Mouse (Mus musculus) brain, adult 2 months (tissue): ENCODE data around the gene Evi5.

ENCODE experiments used
- DNase-seq: peaks from one replicate; pipeline ENCODE4 v3.0.0; 2011; ENCODE audit warnings: low read depth, low spot score

The Evi5 gene

DNA sequence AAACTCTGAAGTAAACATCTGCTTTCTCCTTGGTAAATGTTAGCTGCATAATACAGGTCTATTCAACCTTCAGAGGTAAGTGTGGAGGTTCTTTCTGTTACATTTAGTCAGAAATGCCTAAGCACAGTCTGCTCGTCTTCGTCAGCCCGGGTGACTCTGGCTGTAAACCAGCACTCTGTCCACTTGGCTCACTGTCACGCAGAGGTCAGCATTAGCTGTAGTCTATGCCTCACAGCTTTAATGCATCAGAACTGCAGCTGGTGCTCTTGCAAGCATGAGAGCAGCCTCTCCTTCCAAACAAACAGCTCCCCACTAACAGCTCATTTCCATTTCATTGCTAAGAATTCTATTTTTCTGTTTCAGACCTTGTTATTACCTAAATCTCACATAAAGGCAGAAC lies 67.4 kb downstream of the Evi5 start:
- peak; percentile 29 for DNase-seq

DNA sequence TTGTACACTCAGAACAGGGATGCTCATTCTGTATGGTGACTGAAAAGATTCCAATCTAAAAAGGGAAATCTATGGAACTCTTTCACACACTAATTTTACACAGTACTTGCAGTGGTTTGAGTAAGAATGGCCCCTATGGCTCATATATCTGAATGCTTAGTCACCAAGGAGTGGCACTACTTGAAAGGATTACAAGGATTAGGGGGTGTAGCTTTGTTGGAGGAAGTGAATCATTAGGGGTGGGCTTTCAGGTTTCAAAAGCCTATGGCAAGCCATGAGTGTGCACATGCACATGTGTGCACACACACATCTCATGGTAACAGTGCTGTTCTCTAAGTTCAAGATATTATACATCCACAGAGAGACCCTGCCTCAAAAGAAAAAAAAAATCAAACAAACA lies 72.3 kb downstream of the Evi5 start:
- peak; percentile 6 for DNase-seq

DNA sequence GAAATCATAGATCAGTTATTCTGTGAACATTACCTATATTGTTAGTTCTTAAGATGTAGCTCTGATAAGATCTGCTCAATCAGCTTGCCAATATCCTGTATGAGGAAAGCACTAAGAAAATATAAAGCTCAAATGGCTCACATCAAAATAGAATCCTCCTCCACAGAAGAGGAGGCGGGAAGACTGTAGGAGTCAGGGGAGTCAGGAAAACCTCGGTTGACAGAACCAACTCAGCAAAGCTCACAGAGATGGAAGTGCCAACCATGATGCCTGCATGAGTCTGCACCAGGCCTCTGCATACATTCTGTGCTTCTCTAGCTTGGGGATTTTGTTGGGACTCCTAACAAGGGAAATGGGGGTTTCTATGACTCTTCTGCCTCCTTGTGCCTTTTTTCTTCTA lies 73.7 kb downstream of the Evi5 start:
- peak; percentile 45 for DNase-seq

DNA sequence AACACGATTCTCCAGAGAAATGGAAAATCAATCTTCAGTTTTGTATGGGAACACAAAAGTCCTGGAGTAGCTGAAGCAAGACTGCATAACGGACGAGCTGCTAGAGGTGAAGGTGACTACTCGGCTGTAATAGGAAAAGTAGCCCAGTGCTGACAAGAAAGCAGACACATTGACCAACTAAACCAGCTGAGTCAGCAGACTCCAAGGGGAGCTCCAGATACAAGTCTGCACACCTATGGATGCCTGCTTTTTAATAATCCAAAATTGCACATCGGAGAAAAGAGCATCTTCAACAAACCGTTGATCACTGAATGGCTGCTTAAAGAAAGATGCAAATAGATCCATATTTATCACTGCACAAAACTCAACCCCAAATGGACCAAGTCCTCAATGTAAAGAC lies 76.6 kb downstream of the Evi5 start:
- no peak for DNase-seq

DNA sequence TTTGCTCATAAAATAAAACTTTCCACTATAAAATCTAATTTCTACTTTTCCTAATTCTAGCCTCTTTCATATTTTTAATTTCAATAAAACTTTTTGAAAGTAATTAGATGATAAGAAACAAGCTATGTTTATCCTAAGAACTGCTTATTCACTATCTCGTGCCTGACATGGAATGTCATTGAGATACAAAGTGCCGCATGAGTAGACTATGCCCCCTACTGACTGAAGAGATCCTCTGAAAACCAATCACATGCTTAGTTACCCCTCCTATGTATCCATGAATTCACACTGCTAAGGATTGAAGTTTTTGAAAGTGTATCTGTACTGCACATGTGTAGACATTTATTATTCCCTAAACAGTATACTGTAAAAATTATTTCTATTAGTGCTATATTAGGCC lies 81.0 kb downstream of the Evi5 start:
- DNase-seq, result peak; percentile 10

DNA sequence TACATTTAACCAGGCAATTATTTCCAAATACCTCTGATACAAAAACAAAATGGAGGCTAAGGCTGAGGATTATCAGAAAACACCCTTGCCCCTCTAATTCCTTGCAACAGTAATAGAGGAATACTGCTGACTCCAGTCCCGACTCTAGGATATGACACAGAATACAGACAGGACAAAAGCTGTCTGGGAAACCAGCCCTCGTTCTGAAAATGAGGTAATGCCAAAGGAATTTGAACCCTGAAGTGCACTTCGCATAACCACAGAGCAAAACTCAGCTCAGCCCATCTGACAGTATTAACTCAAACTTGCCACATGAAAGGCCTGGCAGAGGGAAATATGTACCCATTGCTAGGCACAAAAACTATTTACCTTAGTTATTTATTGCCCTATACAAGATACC lies 81.6 kb downstream of the Evi5 start:
- no peak for DNase-seq

DNA sequence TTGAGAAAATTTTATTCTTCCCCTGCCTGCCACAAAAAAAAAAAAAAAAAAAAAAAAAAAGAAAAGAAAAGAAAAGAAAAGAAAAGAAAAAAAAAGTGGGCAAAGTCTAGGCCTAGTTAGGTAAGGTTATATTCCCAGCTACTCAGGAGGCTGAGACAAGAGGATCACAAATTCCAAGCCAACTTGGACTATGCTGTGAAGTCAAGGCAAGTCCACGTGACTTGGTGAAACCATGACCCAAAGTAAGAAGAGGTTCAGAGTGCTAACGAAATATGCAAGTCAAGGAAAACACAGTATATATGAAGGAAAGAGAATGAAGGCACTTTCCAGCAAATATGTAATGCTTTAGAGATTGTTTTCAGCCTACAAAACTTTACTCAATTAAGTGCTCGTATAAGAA lies 82.4 kb downstream of the Evi5 start:
- no peak for DNase-seq

DNA sequence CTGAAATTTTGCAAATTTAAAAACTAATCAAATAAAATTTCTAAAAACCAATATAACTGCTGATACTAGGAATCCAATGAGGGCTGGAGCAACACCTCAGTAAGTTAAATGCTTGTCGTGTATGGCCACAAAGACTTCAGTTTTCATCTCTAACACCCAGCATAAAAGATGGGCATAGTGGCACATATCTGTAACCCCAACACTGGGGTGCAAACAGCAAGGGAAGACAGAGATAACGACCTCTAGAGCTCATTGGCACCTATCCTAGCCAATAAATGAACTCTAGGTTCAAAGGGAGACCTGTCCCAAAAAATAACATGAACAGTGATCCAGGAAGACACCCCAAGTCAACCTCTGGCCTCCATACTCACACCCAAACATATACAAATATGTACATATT lies 82.9 kb downstream of the Evi5 start:
- no peak for DNase-seq

DNA sequence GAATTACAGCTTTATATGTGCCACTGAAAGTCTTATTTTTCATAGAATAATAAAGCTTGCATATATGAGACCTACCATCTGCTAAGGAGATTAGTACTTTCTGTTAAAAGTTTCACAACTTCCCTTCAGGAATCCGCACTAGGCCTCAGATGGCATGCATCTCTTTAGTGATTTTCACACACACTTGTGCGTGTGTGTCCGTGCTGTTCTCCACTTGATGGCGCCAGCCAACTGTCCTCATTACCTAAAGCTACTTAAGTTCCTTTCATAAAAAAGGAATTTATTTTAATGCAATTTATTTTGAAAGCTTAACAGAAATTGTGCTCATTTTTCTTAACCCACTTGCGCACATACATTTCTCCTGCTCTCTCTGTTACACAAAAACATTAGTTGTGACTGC lies 85.4 kb downstream of the Evi5 start:
- peak; percentile 54 for DNase-seq

DNA sequence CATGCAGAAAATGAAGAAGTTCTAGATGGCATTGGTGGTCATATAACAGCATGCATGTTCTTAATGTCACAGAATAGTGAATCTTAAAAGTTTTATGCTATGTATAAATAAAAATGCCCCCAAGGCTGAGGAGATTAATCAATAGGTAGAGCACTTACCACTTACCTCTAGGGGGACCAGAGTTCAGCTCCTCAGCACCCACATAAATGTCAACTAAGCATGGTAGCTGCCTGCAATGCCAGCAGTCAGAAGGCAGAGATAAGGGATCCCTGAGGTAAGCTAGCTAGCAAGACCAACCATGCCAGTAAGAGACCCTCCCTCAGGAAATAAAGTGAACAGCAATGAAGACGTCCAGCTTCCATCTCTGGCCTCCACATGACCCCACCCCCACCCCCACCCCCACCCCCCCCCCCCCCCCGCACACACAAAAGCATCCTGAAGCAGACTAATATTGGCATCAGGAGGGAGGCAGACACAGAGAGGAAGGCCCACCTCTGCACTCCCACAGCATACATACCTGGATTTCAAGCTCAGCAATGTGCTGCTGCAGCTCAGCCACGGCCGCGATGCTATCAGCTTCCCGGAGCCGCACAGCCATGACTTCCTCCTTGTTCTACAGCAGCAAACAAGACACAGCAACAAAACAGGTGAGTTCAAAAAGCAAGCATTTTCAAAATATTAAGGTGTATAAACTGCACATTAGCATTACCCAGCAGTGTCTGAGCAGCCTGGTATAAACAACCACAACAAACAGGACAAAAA lies 87.0 kb downstream of the Evi5 start:
- no peak for DNase-seq

DNA sequence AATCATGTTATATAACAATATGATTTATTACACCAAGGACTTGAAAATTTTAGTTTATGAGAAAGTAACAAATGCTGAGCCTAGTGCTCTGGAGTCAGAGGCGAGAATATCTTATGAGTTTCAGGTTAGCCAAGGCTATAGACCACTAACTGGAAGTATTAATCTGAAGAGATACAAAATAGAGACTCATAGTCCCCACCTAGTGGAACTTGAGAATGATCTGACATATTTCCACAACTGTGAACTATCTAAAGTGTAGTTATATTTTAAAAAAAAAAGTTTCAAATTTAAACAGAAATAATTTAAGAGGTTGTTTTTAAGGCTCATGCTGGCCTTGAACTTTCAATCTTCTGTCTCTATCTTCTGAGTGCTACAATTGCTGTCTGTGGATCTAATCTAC lies 92.5 kb downstream of the Evi5 start:
- DNase-seq, result no peak

DNA sequence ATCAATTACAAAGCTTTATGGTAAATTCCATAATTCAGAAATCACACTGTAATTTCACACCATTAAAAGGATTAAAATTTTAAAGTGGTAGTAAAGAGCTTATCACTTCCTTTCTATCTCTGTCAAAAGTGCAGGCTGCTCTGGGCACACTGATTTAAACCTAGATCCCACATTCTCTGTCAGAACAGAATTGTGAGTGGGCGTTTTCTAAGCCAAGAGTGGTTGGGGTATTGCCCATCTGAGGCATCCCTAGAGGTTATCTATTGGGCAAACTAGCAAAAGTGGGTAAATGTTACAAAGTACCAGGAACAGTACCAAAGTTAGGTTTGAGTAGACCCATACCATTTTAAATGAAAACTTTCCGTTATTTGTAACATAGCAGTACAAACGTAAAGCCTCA lies 96.1 kb downstream of the Evi5 start:
- DNase-seq, result no peak

DNA sequence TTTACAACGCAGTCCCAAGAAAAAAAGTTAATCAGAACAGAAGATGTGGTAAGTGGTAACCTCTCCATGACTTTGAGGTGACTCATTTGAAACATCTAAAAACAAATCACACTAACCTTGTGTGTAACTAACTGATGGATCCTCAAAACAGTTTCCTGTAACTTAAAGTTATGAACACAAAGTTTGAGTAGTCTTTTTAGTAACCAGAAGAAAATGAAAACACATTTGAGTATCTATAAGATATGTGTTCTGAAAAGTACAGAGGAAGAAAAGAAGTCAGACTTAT lies 97.4 kb downstream of the Evi5 start:
- no peak for DNase-seq

DNA sequence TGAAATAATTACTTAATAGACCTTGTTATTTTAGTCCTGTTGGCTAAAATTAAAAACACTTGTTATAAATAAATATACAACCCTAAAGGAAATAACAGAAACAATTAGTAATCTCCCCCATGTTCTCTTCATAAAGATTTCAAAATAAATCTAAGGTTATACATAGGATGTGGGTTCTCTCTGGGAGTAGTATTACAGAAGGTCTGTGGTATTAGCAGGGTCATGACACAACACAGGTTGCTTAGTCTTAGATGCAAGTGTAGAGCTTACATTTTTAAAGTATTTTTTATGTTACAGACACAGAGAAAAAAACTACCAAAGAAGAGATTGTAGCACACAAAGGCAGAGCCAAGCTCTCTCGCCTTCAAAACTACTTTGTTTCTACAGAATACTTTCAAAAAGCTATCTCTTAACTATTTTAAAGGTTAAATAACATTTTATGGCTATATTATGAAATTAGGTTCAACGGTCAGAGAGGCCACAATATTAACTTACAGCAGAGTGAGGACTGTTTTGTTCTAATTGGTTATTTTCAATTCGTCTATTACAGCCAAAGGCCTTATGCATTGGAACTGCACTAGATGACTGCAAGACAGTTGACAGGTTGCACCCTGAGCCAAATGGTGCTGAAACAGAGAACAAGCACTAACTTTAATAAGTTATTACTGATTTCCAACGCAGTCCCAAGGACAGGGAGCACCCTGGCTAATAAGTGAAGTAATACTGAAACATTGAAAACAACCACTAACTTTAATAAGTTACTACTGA lies 97.9 kb downstream of the Evi5 start:
- DNase-seq, result no peak

DNA sequence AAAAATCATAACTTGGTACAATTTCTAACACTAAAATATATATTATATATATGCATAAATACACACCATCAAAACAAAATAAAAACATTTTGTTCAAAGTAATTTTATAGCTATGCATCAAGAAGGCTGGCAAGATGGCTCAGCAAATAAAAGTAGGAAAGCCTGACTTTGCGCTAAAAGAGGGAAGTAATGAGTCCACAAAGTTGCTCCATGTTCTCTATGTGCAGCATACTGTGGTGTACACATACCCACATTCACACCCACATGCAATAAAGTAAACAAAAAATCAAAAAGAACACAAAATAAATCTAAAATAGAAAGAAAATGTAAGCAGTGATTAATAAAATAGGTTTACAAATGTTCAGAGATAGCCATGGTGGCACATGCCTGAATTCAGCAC lies 99.0 kb downstream of the Evi5 start:
- DNase-seq, result no peak

DNA sequence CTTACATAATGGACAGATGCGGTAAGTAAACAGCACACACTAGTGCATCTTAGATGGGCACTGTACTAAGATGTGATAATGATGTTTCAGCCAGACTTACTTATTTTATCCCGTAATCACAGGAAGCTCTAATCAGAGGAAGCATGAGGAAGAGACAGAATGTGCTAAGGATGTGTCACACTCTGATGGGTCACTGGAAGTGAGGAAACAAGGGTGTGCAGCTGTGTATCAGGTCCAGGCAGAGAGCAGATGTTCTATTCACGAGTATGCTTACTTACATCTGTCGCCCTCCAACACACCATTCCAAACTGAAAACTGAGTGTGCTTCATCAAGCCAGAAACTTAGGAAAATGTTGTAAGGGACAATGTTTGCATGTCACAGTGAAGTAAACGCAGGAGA lies 102.9 kb downstream of the Evi5 start:
- DNase-seq, result peak; percentile 31

DNA sequence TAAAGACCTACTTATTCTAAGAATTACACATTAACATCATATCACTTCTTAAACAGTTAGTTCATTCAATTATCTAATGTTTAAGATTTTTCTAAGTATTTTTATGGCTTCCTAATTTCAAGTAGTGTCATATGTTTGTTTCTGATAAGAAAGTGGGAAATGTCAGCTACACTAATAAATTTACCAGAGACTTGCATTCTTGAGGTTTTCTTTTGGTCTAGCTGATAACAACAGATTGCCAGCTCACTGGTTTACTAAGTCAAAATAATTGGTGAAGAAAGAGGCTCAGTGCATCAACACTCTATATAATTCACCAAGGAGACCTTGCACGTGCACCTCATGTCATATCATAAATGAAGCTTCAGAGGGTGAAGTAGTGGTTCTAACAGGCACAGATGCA lies 106.7 kb downstream of the Evi5 start:
- DNase-seq, result no peak

DNA sequence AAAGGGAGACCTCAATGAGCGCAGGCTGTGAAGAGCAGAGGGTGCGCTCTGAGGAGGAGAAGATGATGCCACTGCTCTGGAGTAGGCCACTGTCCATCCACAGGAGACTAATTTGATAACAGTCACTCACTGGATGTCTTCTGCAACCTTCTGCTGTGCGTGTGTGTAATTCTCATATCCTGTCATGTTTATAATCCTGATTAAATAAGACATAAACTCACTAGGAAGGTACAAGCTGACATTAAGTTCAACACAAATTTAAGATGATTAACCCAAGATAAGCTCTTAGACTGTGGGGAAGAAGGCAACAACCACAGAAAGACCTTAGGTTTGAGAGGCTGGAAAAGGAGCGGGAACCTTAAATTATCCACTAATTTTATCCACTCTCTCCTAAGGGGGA lies 109.0 kb downstream of the Evi5 start:
- DNase-seq, result no peak

DNA sequence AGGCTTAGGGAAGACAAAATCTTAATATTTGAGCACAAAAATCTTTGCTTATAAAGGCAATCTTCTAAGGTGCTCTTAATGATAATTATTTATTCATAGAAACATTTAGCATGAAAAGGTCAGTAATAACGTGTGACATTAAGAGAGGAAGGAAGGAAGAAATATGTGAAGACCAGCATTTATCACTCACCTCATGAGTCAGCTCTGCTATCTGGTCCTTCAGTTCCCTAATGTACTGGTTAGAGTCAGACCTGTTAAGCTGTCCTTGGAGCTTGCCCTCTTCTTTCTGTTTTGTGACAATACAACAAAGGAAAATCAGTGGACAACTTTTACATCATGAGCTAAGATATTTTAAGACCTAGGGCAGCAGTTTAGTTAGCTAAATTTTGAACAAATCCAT lies 110.4 kb downstream of the Evi5 start:
- DNase-seq, result no peak

DNA sequence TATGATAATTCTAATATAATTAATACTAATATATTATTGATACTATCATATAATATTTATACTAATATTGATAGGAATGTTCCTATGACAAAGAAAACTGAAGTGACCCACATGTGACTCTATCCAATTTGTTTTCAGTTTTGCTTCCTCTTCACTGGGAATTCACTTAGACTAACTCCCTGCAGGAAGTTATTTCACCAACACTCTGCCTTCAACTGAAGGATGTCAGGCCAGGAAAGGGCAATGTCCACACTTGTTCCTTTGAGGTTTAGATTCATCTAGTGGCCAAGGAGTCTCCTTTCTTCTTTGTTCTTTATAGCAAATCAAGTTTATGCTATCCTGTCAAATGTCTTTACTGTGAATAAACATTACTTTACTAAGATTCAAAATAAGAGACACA lies 111.2 kb downstream of the Evi5 start:
- DNase-seq, result no peak

DNA sequence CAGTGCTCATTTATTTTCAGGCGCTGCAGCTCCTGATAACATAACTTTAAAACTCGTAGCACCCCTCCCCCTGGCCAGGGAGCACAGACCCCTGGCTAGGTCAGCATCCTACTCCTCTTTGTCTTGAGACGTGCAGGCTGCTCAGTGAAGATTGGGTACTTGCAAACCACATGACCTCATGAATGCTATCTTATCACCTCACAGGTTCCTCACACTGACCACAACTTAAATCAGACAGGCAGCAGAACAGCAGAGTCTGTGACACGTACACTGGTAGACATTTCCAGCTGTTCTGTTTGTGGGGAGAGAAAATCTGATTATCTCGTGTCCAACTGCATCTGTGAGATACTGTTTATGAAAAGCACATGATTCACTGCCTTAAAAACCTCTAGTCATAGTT lies 115.8 kb downstream of the Evi5 start:
- DNase-seq, result no peak

DNA sequence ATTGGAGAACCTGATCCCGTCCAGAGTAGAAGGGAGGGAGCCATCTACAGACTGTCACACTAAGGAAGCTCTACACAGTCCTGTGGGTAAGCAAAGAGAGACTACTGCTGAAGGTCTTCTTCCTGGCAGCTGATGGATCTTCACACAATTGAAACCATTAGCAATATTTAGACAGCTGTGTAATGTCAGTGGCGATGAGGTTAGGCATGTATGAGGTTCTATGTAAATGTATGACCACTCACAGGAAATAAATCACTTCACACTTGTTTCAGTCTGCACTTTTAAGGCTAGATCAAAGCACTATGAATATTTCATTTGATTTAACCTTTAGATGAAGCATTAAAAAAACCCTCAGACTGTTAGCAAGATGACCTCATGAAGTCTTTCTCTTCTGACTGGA lies 118.8 kb downstream of the Evi5 start:
- DNase-seq, result no peak

DNA sequence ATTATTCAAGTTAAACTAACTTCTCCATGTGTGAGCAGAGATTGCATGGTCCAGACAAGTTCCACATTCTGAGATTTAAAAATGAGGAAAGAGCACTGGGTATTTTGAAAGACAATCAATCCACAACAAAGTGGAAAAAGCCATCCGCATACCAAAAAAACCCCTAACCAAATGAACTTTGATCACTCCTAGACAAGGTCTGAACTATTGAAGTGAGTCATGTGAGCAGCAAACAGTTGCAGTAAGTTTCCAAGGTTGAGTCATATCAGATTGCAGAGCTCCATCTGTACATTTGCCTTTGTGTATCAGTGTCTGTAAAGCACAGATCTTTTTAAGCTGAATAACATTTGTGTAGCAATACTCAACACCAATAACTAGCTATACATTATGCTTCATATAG lies 120.2 kb downstream of the Evi5 start:
- DNase-seq, result no peak

DNA sequence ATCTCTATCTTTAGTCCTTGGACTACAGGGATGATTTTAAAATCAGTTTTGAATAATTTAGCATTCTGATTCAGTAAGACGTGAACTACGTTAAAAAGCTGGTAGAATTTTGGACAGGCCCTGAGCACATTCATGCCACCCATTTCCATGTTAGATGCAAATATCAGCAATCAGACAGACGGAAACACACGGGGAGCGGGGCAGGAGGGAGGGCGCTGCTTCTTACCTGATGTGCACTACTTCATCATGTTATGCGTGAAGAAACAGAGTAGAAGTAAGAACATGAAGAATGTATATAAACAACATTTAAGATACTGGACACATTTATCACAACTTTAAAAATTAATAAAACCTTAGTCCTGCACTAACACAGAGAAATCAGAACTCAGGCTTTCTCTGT lies 121.3 kb downstream of the Evi5 start:
- DNase-seq, result no peak
